Mouse (Mus musculus) neutrophil, adult 5-6 weeks (primary cell): ENCODE data around the gene Morc2b. TPM values are rescaled to one million over a fixed set of nuclear protein-coding genes. Genes with fewer than 3 reads are reported as not detected.
"Not testable (repeated sequence)": the region's sequence is repeated elsewhere in the genome, so short reads cannot be mapped to it uniquely, and the experiment has no call there.

Experiments
- ATAC-seq: fragments of 151-379, 151-347 bp; 2 replicates; pipeline ENCODE4 v1.8.0; 2017; ENCODE audit warnings: mild to moderate bottlenecking, moderate TSS enrichment; ENCODE audit not compliant: insufficient number of reproducible peaks, poor library complexity, low FRiP score, severe bottlenecking; ENCODE audit errors: extremely low read depth
- total RNA-seq: library from RNA; stranded (forward); fragments of 200-1000 nt; gene quantifications from 2 replicates; pipeline ENCODE4 v1.2.3, GENCODE M21; 2017

Morc2b gene
- not detected in 2 replicates for total RNA-seq

DNA sequence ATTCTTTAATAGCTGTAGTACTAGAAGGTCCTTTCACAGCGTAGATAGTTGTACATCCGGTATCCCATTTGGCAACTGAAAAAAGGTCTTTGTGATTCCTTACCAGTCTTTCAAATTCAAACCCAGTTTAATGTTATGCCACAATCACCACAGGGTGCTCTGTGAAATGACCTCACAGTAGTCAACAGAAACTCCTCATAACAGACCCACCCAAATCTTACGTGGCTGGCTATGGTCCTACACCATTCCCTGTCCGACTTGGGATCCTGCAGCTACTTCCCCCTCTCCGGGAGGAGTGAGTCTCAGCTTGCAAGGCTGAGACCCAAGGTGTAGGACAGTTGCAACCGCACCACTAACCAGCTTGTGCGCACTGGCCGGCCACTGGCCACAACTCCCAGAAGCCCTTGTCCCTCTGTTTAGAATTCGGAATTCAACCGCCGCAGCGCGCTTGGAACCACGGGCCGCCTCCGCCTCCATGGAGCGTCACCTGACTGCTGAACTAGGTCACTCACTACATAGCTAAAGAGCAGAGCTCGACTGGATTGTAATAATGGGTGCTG, at the start of gene Morc2b:
Gene Morc2b, minus strand, starts transcription at position 423 of the 560 bp plus-strand sequence.
- ATAC-seq = no peak

GRCm38 (mm10) chr17:33168147-33168546, 28.7 kb upstream of the Morc2b start, which contains the start of gene Olfr55:
Gene Olfr55, plus strand, starts transcription at chr17:33168447.
- ATAC-seq = not testable (repeated sequence)

DNA sequence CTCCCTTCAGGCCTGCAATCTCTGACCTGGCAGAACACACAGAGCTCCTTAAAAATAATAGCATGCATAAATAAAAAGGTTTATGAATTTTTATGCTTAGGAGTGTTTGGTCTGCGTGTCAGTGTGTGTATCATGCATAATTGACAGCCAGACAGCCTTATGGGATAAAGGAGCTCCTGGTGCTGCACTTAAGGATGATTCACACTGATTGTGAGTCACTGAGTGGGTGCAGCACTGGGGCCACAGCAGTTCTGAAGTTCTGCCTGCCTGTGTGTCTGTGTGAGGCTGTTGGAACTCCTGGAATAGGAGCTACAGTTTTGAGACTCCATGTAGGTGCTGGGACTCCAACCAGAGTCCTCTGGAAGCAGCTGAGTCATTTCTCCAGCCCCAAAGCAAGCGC, 13.2 kb downstream of the Morc2b start:
- ATAC-seq = no peak

DNA sequence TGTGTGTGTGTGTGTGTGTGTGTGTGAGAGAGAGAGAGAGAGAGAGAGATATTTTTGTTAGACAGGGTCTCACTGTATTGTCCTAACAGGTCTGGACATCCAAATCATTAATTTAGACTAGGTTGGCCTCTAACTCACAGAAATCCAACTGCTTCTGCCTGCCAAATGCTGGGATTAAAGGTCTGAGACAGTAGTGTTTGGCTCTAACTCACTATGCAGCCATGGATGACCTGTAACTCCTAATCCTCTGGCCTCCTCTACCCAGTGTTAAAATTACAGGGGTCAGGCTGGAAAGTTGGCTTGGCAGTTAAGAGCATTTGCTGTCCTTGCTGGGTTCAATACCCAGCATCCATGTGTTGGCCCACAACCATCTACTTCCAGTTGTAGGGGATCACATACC, 14.9 kb downstream of the Morc2b start:
- ATAC-seq = no peak

DNA sequence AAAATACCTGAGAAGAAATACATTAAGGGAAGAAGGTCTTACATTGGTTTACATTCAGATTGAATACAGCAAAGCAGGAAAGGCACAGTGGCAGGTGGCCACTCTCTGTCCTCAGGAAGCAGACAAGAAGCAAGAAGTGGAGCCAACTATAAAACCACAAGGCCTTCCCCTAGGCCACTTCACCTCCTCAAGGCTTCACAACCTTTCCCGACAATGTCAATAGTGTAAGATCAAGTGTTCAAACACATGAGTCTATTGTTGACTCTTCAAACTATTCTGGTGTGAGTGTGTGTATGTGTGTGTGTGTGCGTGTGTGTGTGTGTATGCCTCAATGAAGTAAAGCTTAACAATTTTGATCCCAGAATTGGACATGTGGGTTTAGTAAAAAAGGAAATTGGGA, 42.1 kb downstream of the Morc2b start:
- ATAC-seq = no peak

DNA sequence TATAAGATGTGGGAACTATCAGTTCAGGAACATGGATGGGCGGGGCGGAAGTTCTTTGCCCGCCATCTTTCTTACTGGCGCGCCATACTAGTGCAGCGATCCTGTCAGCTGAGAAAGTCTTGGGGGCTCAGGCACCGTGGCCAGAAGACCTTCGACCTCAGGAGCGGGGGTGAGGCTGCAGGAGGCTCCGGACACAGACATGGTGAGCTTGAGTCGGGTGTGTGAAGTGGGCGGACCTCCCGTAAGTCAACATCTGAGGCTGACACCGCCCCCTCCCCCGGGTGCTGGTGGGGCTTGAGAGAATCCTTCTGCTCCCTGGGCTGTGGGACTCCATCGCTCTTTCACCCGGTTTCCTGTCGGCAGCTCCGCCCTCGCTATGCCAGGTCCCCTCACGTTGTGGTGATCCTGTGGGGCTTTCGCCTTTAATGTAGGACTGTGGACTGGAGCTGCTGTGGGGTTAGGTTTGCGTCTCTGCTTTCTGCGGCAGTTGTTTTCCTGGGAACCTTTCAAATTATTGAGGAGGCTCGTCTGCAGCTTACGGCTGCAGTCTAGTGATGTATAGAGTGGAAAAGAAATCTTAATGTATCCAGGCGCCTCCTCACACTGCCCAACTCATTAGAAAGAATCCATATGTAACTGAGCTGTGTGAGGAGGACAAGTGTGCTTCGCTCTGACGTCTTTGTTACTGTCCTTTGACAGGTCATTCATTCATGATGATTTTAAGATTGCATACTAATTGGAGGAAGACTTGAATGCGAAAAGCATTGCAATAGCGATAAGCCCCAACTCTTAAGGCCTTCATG, 46.9 kb downstream of the Morc2b start:
- ATAC-seq = no peak; the same call in 1 of the 2 replicates

- ATAC-seq = no peak
Observed at GRCm38 (mm10) chr17:33091630-33092029, 47.9 kb downstream of the Morc2b start.

DNA sequence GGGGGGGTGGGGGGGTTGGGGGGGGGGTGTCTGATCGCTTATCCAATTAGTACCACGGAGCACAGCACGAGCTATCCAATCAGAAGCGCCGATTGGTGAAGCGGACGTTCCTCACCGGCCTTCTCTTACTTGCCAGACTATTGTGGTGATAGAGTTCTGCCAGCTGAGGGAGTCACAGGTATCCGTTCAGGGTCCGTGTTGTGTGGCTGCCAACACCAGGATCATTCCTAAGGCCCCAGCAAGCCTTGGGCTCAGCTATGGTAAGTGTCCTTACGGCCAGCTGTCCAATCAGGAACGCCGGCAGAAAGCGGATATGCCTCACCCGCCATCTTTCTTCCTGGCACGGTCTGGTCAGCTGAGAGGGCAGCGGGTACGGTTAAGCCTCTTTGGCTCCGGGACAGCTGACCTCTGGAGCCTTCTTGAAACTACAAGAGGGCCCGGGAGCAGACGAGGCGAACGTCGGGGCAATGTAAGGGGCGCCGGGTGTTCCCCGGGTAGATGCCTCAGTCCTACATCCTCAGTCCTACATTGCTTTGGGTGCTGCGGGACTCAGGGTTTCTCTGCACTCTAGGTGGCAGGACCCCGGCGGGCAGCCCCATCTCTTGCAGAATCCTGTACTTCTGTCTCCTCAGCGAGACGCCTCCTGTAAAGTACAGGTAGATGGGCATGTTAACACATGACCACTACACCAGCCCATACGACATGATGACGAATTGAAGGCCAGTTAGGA, 50.1 kb downstream of the Morc2b start, which contains the start of gene Zfp563:
Gene Zfp563, plus strand, starts transcription at position 91 of the 730 bp plus-strand sequence.
- peak; percentile 89 for ATAC-seq

GRCm38 (mm10) chr17:33067958-33068357, 71.5 kb downstream of the Morc2b start, which contains the start of gene 4921501E09Rik:
Gene 4921501E09Rik, minus strand, starts transcription at chr17:33068058.
- no peak for ATAC-seq

Other genes starting within 250 kb of the Morc2b start
- gene Zfp870, start 248.0 kb downstream of the Morc2b start, total RNA-seq = 5.4 and 6.1 TPM in 2 replicates
- not detected in 2 replicates for gene Cyp4f14, start 222.3 kb downstream of the Morc2b start, total RNA-seq
- 29.6 and 36.0 TPM in 2 replicates for gene Cyp4f13, start 192.3 kb downstream of the Morc2b start, total RNA-seq
- gene Zfp472, start 173.9 kb downstream of the Morc2b start, total RNA-seq = 15.1 and 15.5 TPM in 2 replicates
- gene Zfp952, start 146.6 kb downstream of the Morc2b start, total RNA-seq = 20.5 and 28.3 TPM in 2 replicates
- 4.2 and 5.3 TPM in 2 replicates for gene Zfp763, start 106.3 kb downstream of the Morc2b start, total RNA-seq
- not detected in 2 replicates for gene 4921501E09Rik, start 71.6 kb downstream of the Morc2b start, total RNA-seq
- 3.2 and 4.2 TPM in 2 replicates for gene Zfp563, start 50.4 kb downstream of the Morc2b start, total RNA-seq
- gene Olfr55, start 28.8 kb upstream of the Morc2b start, total RNA-seq = not detected in 2 replicates
- gene Olfr239, start 51.6 kb upstream of the Morc2b start, total RNA-seq = not detected in 2 replicates
- gene Olfr1564, start 82.0 kb upstream of the Morc2b start, total RNA-seq = not detected in 2 replicates
- gene Zfp955a, start 115.5 kb upstream of the Morc2b start, total RNA-seq = 7.2 and 9.3 TPM in 2 replicates
- not detected in 2 replicates for gene Olfr63, start 125.0 kb upstream of the Morc2b start, total RNA-seq
- gene Zfp955b, start 149.9 kb upstream of the Morc2b start, total RNA-seq = 5.1 and 7.6 TPM in 2 replicates
- 6.8 and 7.4 TPM in 2 replicates for gene Zfp81, start 219.2 kb upstream of the Morc2b start, total RNA-seq